ENCODE assay signal across 8 mouse cellular contexts in genomic region chr10:123196835-123197559, GRCm38 (mm10). TPM values are rescaled to one million over a fixed set of nuclear protein-coding genes. Genes with fewer than 3 reads are reported as not detected.
A peak's percentile ranks its signal among the peaks of the same experiment; 100 is the strongest.
DNase-seq lines count a peak whose midpoint lies in the region; ATAC-seq and TF ChIP-seq lines count a peak whose summit lies in the region.

TSS of gene Usp15 (minus strand) at chr10:123196995.

- 0 out of 2 replicates have a peak, but pooled peaks cover 6% of the 10 kb centered on the region for H3K4me1 ChIP-seq in hindbrain, postnatal 0 days (ENCODE audit: insufficient read depth, low read length)

- no peaks in the 10 kb centered on the region for H3K9me3 ChIP-seq in hindbrain, postnatal 0 days (ENCODE audit: low read length)

- H3K4me3 ChIP-seq in hindbrain, postnatal 0 days (ENCODE audit: low read length) = peak within 1 kb of the TSS; percentile 98
- peak within 1 kb of the TSS; percentile 98 for H3K4me3 ChIP-seq in left cerebral cortex, adult 2 months

- peak; percentile 95 for ATAC-seq in hindbrain, postnatal 0 days
- peak; percentile 82 for ATAC-seq in megakaryocyte, adult 5-6 weeks (ENCODE audit: poor library complexity, severe bottlenecking)

- H3K4me2 ChIP-seq in hindbrain, postnatal 0 days (ENCODE audit: low read depth, low read length) = peak within 1 kb of the TSS; percentile 67

- H3K36me3 ChIP-seq in hindbrain, postnatal 0 days (ENCODE audit: insufficient read depth, low read length) = no peaks in the 10 kb centered on the region

- H3K27ac ChIP-seq in hindbrain, postnatal 0 days = peak within 1 kb of the TSS; percentile 97
- H3K27ac ChIP-seq in left cerebral cortex, adult 2 months = peak within 1 kb of the TSS; percentile 96

- intact Hi-C loops in left cerebral cortex, adult 2 months (cut with DNase I) = no loop called here

- peak; percentile 93 for DNase-seq in T-cell, adult 2 months (ENCODE audit: low spot score)
- peak; percentile 91 to 96 for DNase-seq in cerebellum, postnatal 36 days
- DNase-seq in gastrocnemius, adult 18-20 months (ENCODE audit: low spot score) = peak; percentile 91
- DNase-seq in hindbrain, postnatal 0 days (ENCODE audit: low spot score) = peak; percentile 97
- DNase-seq in left cerebral cortex, adult 2 months (ENCODE audit: extremely low spot score in 1 of 2, low spot score in 2 of 2) = peak; percentile 95
- peak; percentile 88 to 90 for DNase-seq in right cerebral cortex, adult 2 months (ENCODE audit: low spot score in 2 of 2)
- DNase-seq in urinary bladder, postnatal 14 days (ENCODE audit: low spot score) = peak; percentile 94

- no peak for TF ChIP-seq CTCF in hindbrain, postnatal 0 days (IDR thresholded peaks at IDR 0.05; ENCODE audit: low read depth)
- TF ChIP-seq CTCF in left cerebral cortex, adult 2 months (IDR thresholded peaks at IDR 0.05) = no peak; the same call in 1 of the 2 replicates

- no peaks in the 10 kb centered on the region for H3K27me3 ChIP-seq in hindbrain, postnatal 0 days (ENCODE audit: insufficient read depth, low read length)

- under 1% methylated on average over 55 of the region's 66 CpGs for WGBS in hindbrain, postnatal 0 days

- peak within 1 kb of the TSS; percentile 94 for H3K9ac ChIP-seq in hindbrain, postnatal 0 days (replicated peaks; ENCODE audit: low read length)

RNA-seq across cellular contexts. Expression of gene Usp15, which starts in this region (rescaled TPM):
- total RNA-seq in gastrocnemius, adult 18-20 months (2021) = 100 to 1,000 TPM; 172 to 179 TPM
- total RNA-seq in hindbrain, postnatal 0 days (2014; rRNA removed) = 41.6 and 48.4 TPM in 2 replicates
- polyA plus RNA-seq in hindbrain, postnatal 0 days (2015; fragmentation: Nextera tagmentation; extraction: Ambion mirVana) = 64.9 and 68.7 TPM in 2 replicates
- total RNA-seq in left cerebral cortex, adult 2 months (2021) = 100 to 1,000 TPM; 103 to 109 TPM
- total RNA-seq in megakaryocyte, adult 5-6 weeks (2015) = 109 and 115 TPM in 2 replicates
- 170 and 180 TPM in 2 replicates for total RNA-seq in megakaryocyte, adult 5-6 weeks (2017)

Comparison
In these comparisons a context has a peak if more than half of its experiments do, and no peak if none do; other contexts are left out.
1. Peak in every context shown above with its lines: DNase-seq, ATAC-seq, H3K4me3 ChIP-seq and H3K27ac ChIP-seq.